Mouse (Mus musculus) olfactory bulb, adult 2 months (tissue): ENCODE measurements at regions not wholly inside any gene's neighbourhood (a gene's known extent, or its start where the extent isn't known, plus 50 kb on each side); places are given as distances from the start of the nearest gene placed in this dataset.

Experiments used
- CTCF ChIP-seq: fragments of 200-500 bp; IDR thresholded peaks from 2 replicates; pipeline ENCODE4 v1.5.1; 2012; ENCODE audit warnings: low read depth, mild to moderate bottlenecking, low read length, moderate library complexity; ENCODE audit not compliant: insufficient read depth
- POLR2A ChIP-seq: fragments of 200-500 bp; IDR thresholded peaks from 2 replicates; pipeline ENCODE4 v1.6.1; 2012; ENCODE audit warnings: mild to moderate bottlenecking, low read depth, low read length, moderate library complexity; ENCODE audit not compliant: insufficient read depth

- TF ChIP-seq POLR2A (no peak), CTCF (no peak)
Observed at GRCm38 (mm10) chr1:194435060-194435459, 183.0 kb upstream of the Plxna2 start.
